Mouse (Mus musculus): ENCODE measurements around the gene Enpep. TPM values are rescaled to one million over a fixed set of nuclear protein-coding genes. Genes with fewer than 3 reads are reported as not detected.

Gene Enpep
- not detected for polyA plus RNA-seq (2012; fragmentation: generic; extraction: Trizol)
- long read RNA-seq, experiment 1, result 0 reads
- long read RNA-seq, experiment 2, partial matches to known transcripts, result 0 of 1 reads
- long read RNA-seq, experiment 2, other reads (novel, unspliced or antisense), result 0 of 1 reads

DNA sequence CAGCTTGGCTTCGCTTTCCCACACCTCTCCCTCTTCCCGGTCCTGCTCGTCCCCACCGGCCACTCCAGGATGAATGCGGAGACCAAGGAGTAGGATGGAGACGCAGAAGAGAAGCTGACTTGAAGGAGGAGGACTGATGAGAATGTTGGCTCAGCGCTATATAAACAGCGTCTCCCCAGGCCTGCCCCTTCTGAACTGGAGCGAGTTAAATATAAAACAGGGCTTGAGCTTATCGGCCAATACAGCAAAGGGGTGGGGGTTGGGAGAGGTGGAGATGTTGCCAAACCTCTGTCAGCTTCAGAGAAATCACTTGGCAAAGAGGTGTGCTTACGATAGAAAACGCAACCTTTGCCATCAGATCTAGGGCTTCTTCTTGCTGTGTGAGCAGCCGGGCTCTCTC, at the start of gene Enpep:
Gene Enpep (minus strand): TSS at position 135 of the 400 bp plus-strand sequence.
- Histone ChIP-seq H3K4me3 (ENCODE audit: insufficient read depth, poor library complexity, severe bottlenecking) (no peak within 1 kb of the TSS), H3K79me3 (ENCODE audit: low read depth) (no peaks in the 10 kb centered on the region), H3K36me3 (ENCODE audit: control insufficient read depth, insufficient read depth) (no peaks in the 10 kb centered on the region), H3ac (ENCODE audit: control insufficient read depth, insufficient read length, low read depth) (no peak within 1 kb of the TSS), H3K27me3 (ENCODE audit: control insufficient read depth, insufficient read depth, insufficient read length) (no peaks in the 10 kb centered on the region), H3K79me2 (ENCODE audit: control insufficient read depth, insufficient read depth) (no peaks in the 10 kb centered on the region)
- TF ChIP-seq MYOD1 (IDR thresholded peaks at IDR 0.05; ENCODE audit: control insufficient read depth, insufficient read length, low read depth), result no peak
- no peak for TF ChIP-seq CEBPB (IDR thresholded peaks at IDR 0.05; ENCODE audit: low read depth)
- TF ChIP-seq MAX (IDR thresholded peaks at IDR 0.05), result no peak
- no peak for TF ChIP-seq CTCF (IDR thresholded peaks at IDR 0.05; ENCODE audit: control insufficient read depth, insufficient read depth, insufficient read length)
- TF ChIP-seq USF1 (IDR thresholded peaks at IDR 0.05; ENCODE audit: low read depth), result no peak
- no peak for TF ChIP-seq FOSL1 (IDR thresholded peaks at IDR 0.05; ENCODE audit: insufficient read depth, low read length, poor library complexity, severe bottlenecking)
- no peak for TF ChIP-seq MYOG (IDR thresholded peaks at IDR 0.05; ENCODE audit: control insufficient read depth, extremely low read depth, insufficient read length)

DNA sequence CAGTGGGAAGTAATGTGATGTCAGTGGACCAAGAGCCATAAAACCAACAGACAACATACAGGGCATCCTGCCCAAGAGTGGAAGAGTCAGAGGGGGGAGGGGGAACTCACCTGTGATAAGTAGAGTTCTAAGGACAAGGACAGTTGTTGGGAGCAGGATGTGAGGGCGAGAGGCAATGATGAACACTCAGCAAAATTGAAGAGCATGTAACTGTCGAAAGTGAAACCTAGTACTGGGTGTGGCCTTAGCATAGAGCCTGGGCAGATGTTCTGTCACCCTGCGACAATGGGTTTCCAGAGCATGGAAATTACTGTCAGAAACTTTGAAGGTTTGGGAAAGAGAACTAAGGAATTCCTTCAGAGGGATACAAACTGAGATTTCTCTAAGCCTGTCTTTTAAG, 46.6 kb upstream of the Enpep start:
- TF ChIP-seq MAX (IDR thresholded peaks at IDR 0.05) (no peak), USF1 (IDR thresholded peaks at IDR 0.05; ENCODE audit: low read depth) (no peak), CEBPB (IDR thresholded peaks at IDR 0.05; ENCODE audit: low read depth) (no peak), MYOG (IDR thresholded peaks at IDR 0.05; ENCODE audit: control insufficient read depth, extremely low read depth, insufficient read length) (no peak), MYOD1 (IDR thresholded peaks at IDR 0.05; ENCODE audit: control insufficient read depth, insufficient read length, low read depth) (no peak), CTCF (IDR thresholded peaks at IDR 0.05; ENCODE audit: control insufficient read depth, insufficient read depth, insufficient read length) (no peak), FOSL1 (IDR thresholded peaks at IDR 0.05; ENCODE audit: insufficient read depth, low read length, poor library complexity, severe bottlenecking) (no peak)
- no peaks in the 10 kb centered on the region for H3K36me3 ChIP-seq (ENCODE audit: control insufficient read depth, insufficient read depth)
- no peak overlapping the region for H3K4me3 ChIP-seq (ENCODE audit: insufficient read depth, poor library complexity, severe bottlenecking)
- no peaks in the 10 kb centered on the region for H3K79me3 ChIP-seq (ENCODE audit: low read depth)
- no peaks in the 10 kb centered on the region for H3K27me3 ChIP-seq (ENCODE audit: control insufficient read depth, insufficient read depth, insufficient read length)
- no peaks in the 10 kb centered on the region for H3K79me2 ChIP-seq (ENCODE audit: control insufficient read depth, insufficient read depth)
- H3ac ChIP-seq (ENCODE audit: control insufficient read depth, insufficient read length, low read depth), result no peak overlapping the region

DNA sequence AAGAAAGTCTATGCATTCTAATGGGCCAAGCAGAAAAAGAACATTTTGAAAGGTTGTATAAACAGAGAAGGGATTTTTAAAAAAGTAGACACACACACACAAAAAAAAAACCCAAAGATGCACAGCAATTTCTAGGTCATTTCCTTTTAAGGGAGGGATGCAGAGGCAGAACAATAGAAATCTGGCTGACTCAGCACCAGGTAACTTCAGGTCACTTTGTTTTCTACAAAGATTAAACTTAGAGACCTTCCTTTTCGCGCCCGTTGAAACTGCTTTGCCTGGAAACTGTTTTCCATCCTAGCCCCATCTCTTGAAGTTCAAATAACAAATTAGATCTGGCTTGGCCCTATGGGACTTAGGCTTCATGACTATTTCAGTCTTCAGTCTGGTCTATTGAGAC, 42.6 kb upstream of the Enpep start:
- Histone ChIP-seq H3K79me2 (ENCODE audit: control insufficient read depth, insufficient read depth) (no peaks in the 10 kb centered on the region), H3K79me3 (ENCODE audit: low read depth) (no peaks in the 10 kb centered on the region), H3ac (ENCODE audit: control insufficient read depth, insufficient read length, low read depth) (no peak overlapping the region), H3K4me3 (ENCODE audit: insufficient read depth, poor library complexity, severe bottlenecking) (no peak overlapping the region), H3K27me3 (ENCODE audit: control insufficient read depth, insufficient read depth, insufficient read length) (no peaks in the 10 kb centered on the region), H3K36me3 (ENCODE audit: control insufficient read depth, insufficient read depth) (no peaks in the 10 kb centered on the region)
- TF ChIP-seq CEBPB (IDR thresholded peaks at IDR 0.05; ENCODE audit: low read depth) (no peak), USF1 (IDR thresholded peaks at IDR 0.05; ENCODE audit: low read depth) (no peak), MYOG (IDR thresholded peaks at IDR 0.05; ENCODE audit: control insufficient read depth, extremely low read depth, insufficient read length) (no peak), MYOD1 (IDR thresholded peaks at IDR 0.05; ENCODE audit: control insufficient read depth, insufficient read length, low read depth) (no peak), FOSL1 (IDR thresholded peaks at IDR 0.05; ENCODE audit: insufficient read depth, low read length, poor library complexity, severe bottlenecking) (no peak), MAX (IDR thresholded peaks at IDR 0.05) (no peak)

DNA sequence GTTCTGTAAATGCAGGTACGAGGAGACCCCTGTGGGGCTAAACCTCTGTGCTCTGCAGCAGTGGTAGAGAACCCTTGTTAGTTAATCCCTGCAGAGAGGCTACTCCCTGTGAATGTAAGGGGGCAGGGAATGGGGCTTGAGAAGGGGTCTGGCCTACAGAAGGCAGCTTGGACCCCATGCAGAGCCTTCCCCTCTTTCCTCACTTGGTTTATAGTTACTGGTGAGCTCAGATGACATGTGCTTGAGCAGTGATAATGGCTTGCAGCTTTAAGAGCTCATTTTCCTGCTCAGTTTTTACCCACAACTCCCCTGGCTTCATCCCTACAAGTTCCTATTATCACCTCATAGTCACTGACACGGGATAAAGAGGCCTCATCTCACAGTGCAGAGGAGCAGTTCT, 40.6 kb upstream of the Enpep start:
- Histone ChIP-seq H3K4me3 (ENCODE audit: insufficient read depth, poor library complexity, severe bottlenecking) (no peak overlapping the region), H3K36me3 (ENCODE audit: control insufficient read depth, insufficient read depth) (no peaks in the 10 kb centered on the region), H3K79me3 (ENCODE audit: low read depth) (no peaks in the 10 kb centered on the region), H3K79me2 (ENCODE audit: control insufficient read depth, insufficient read depth) (no peaks in the 10 kb centered on the region), H3ac (ENCODE audit: control insufficient read depth, insufficient read length, low read depth) (no peak overlapping the region), H3K27me3 (ENCODE audit: control insufficient read depth, insufficient read depth, insufficient read length) (no peaks in the 10 kb centered on the region)
- no peak for TF ChIP-seq USF1 (IDR thresholded peaks at IDR 0.05; ENCODE audit: low read depth)
- TF ChIP-seq FOSL1 (IDR thresholded peaks at IDR 0.05; ENCODE audit: insufficient read depth, low read length, poor library complexity, severe bottlenecking), result no peak
- no peak for TF ChIP-seq MYOD1 (IDR thresholded peaks at IDR 0.05; ENCODE audit: control insufficient read depth, insufficient read length, low read depth)
- no peak for TF ChIP-seq CTCF (IDR thresholded peaks at IDR 0.05; ENCODE audit: control insufficient read depth, insufficient read depth, insufficient read length)
- TF ChIP-seq MAX (IDR thresholded peaks at IDR 0.05), result no peak
- TF ChIP-seq MYOG (IDR thresholded peaks at IDR 0.05; ENCODE audit: control insufficient read depth, extremely low read depth, insufficient read length), result no peak
- no peak for TF ChIP-seq CEBPB (IDR thresholded peaks at IDR 0.05; ENCODE audit: low read depth)

GRCm38 (mm10) chr3:129369491-129369890, 37.0 kb upstream of the Enpep start:
- Histone ChIP-seq H3K36me3 (ENCODE audit: control insufficient read depth, insufficient read depth) (no peaks in the 10 kb centered on the region), H3ac (ENCODE audit: control insufficient read depth, insufficient read length, low read depth) (no peak overlapping the region), H3K79me2 (ENCODE audit: control insufficient read depth, insufficient read depth) (no peaks in the 10 kb centered on the region), H3K79me3 (ENCODE audit: low read depth) (no peaks in the 10 kb centered on the region), H3K27me3 (ENCODE audit: control insufficient read depth, insufficient read depth, insufficient read length) (no peaks in the 10 kb centered on the region), H3K4me3 (ENCODE audit: insufficient read depth, poor library complexity, severe bottlenecking) (no peak overlapping the region)
- TF ChIP-seq MAX (IDR thresholded peaks at IDR 0.05) (no peak), FOSL1 (IDR thresholded peaks at IDR 0.05; ENCODE audit: insufficient read depth, low read length, poor library complexity, severe bottlenecking) (no peak), USF1 (IDR thresholded peaks at IDR 0.05; ENCODE audit: low read depth) (no peak)

- Histone ChIP-seq H3K79me3 (ENCODE audit: low read depth) (no peaks in the 10 kb centered on the region), H3K27me3 (ENCODE audit: control insufficient read depth, insufficient read depth, insufficient read length) (no peaks in the 10 kb centered on the region), H3K4me3 (ENCODE audit: insufficient read depth, poor library complexity, severe bottlenecking) (no peak overlapping the region), H3ac (ENCODE audit: control insufficient read depth, insufficient read length, low read depth) (no peak overlapping the region), H3K36me3 (ENCODE audit: control insufficient read depth, insufficient read depth) (no peaks in the 10 kb centered on the region), H3K79me2 (ENCODE audit: control insufficient read depth, insufficient read depth) (no peaks in the 10 kb centered on the region)
- no peak for TF ChIP-seq MAX (IDR thresholded peaks at IDR 0.05)
- no peak for TF ChIP-seq MYOG (IDR thresholded peaks at IDR 0.05; ENCODE audit: control insufficient read depth, extremely low read depth, insufficient read length)
- TF ChIP-seq CTCF (IDR thresholded peaks at IDR 0.05; ENCODE audit: control insufficient read depth, insufficient read depth, insufficient read length), result no peak
- no peak for TF ChIP-seq MYOD1 (IDR thresholded peaks at IDR 0.05; ENCODE audit: control insufficient read depth, insufficient read length, low read depth)
- TF ChIP-seq FOSL1 (IDR thresholded peaks at IDR 0.05; ENCODE audit: insufficient read depth, low read length, poor library complexity, severe bottlenecking), result no peak
- TF ChIP-seq USF1 (IDR thresholded peaks at IDR 0.05; ENCODE audit: low read depth), result no peak
- no peak for TF ChIP-seq CEBPB (IDR thresholded peaks at IDR 0.05; ENCODE audit: low read depth)
Observed at GRCm38 (mm10) chr3:129365919-129366318, 33.4 kb upstream of the Enpep start.
